Mouse (Mus musculus) adipose tissue, adult 10 weeks (tissue): ENCODE measurements around the gene Hsd3b2. TPM values are rescaled to one million over a fixed set of nuclear protein-coding genes. Genes with fewer than 3 reads are reported as not detected.

Experiments used
- polyA plus RNA-seq: library from polyadenylated mRNA; stranded (reverse); fragments of 350-450 nt; fragmentation: Illumina TruSeq; extraction: RNeasy Lipid Tissue Mini Kit (QIAGEN cat#74804); gene quantifications from one replicate; pipeline ENCODE4 v1.2.3, GENCODE M21; 2014; ENCODE audit warnings: low read depth, low replicate concordance

Hsd3b2 gene
- not detected for polyA plus RNA-seq

GRCm38 (mm10) chr3:98724376-98724775 is at the start of gene Hsd3b2:
Hsd3b2 (minus strand) TSS chr3:98724543.

Other genes with a start within 250 kb of the Hsd3b2 start
- not detected for gene Hsd3b4, start 214.0 kb downstream of the Hsd3b2 start, polyA plus RNA-seq
- not detected for gene Gm10681, start 135.7 kb downstream of the Hsd3b2 start, polyA plus RNA-seq
- gene Hsd3b5, start 94.3 kb downstream of the Hsd3b2 start, polyA plus RNA-seq = not detected
- gene Hsd3b3, start 38.6 kb upstream of the Hsd3b2 start, polyA plus RNA-seq = not detected
- 1.4 TPM for gene Hsd3b6, start 89.9 kb upstream of the Hsd3b2 start, polyA plus RNA-seq
- gene Hsd3b1, start 135.3 kb upstream of the Hsd3b2 start, polyA plus RNA-seq = 3.9 TPM
- not detected for gene Hao2, start 168.7 kb upstream of the Hsd3b2 start, polyA plus RNA-seq